Mouse (Mus musculus) spleen, embryonic (tissue): ENCODE measurements at regions not wholly inside any gene's neighbourhood (a gene's known extent, or its start where the extent isn't known, plus 50 kb on each side); places are given as distances from the start of the nearest gene placed in this dataset.

Source experiments
- CTCF ChIA-PET: fragments of 350-600 bp; sonication (Branson Sonifier 250); formaldehyde crosslinking; loops from one replicate; lab custom pipeline; 2022; lab: Charles Lee

DNA sequence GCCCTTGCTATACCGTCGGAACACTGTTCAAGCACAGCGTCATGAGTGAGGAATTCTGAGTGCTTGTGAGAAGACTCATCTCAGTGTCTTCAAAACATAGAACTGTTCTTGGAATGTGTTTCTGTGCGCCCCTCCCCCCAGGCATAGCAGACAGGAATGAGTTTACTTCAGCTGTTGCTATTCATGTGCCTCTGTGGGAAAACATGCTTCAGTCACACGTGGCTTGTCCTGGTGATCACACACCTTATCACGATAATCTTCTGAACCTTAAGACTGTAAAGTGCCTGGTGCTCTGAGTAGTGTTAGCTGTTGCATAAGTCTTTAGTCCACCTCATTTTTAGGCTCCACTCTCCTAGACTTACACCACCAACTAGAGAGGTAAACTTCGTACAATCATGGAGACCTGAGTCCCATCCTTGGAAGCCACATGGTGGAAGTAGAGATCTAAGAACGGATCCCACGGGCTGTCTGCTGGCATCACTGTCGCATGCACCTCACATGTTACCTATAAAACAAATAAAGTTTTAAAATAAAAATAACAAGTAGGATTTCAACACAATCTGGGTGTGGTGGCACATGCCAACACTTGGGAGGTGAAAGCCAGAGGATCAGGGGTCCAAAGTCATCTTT lies 1143.8 kb downstream of the 4930447A16Rik start:
- CTCF ChIA-PET, result no interaction called here

DNA sequence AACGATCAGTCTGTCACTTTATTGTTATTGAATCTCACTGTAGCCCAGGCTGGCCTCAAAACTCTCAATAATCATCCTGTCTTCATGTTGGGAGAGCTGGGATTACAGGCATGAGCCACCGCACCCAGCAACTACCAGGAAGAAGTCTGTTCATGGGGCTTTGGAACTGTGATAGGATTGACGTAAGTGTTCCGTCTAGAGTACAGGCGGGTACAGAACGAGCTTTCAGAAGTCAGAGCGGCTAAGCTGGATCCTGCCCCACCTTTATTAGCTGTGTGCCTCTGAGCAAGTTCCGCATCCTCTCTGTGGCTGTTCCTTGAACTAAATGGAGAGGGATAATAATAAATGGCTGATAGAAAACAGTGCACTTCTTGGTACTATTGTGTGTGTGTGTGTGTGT lies 1144.8 kb downstream of the 4930447A16Rik start:
- CTCF ChIA-PET, result interaction anchor here (0.6 kb wide), 1 partner anchor 50 kb away, joined by 4 read pairs; no protein-coding TSS in a partner anchor

DNA sequence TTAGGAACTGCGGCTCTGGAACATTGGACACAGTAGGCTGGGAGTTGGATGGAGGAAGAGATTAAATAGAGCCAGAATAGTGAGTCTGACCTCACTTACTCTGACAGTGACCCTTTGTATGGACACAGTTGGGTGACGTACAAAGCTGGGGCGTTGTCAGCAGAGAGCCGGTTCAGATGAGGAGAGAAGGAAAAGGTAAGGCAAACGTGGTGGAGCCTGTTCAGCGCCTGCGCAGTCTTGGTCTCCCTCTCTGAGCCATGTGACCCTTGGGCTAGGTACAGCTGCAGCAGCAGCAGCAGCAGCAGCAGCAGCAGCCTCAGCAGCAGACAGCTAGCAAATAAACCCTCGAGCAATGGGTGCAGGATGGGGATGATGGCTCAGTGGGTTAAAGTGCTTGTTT lies 1145.4 kb downstream of the 4930447A16Rik start:
- CTCF ChIA-PET, result interaction anchor here (0.6 kb wide), 1 partner anchor 50 kb away, joined by 4 read pairs; no protein-coding TSS in a partner anchor

DNA sequence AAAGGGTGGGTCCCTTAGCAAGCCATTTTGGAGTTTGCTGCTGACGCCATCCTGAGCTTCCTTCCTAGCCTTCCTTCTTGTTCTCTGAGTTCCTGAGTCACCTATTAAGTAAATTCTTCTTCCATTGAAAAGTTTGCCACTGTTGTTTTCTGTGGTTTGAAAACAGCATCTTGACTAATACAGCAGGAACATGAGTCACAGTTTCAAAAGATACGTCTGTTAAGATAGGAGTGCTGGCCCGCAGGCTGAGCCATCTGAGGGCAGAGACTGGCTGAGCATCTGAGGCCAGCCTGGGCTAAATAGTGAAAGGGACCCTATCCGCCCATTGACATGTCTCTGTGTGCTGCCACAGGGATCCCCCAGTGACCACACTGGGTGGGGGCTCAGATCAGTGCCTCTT lies 1147.3 kb downstream of the 4930447A16Rik start:
- CTCF ChIA-PET, result no interaction called here

DNA sequence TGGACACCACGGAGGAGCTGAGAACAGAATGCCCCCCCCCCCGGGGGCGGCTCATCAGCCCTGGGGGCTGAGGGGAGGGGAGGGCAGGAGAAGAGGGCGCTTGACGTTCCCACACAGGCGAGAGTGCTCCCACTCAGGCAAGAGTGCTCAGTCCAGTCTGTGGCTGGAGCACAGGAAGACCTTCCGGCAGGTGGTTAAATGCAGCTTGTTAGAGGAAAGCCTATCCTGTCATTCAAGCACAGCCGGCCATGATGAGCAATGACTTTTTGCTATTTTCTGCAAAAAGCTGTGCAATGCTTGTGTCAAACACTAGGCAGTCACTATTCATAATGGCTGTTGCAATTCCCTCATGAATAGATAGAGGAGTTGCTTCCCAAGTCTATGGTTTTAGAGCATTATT lies 1149.1 kb downstream of the 4930447A16Rik start:
- CTCF ChIA-PET, result no interaction called here

DNA sequence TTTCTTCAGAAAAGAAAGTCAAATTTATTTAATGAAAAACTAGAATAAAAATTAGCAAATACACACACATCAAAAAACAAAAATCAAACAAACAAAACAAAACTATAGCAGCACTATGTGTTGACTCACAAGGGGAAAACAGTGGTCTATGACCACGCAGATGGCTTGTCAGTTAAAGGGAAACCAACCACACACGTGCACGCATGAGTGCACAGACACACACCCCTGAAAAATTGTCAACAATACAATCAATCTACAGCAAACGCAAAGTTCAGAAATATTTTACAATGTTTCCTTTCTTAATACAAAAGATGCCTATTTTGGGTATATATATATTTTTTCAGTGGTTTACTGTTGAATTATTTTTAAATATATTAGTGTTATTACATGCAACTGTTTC lies 1149.9 kb downstream of the 4930447A16Rik start:
- CTCF ChIA-PET, result no interaction called here

DNA sequence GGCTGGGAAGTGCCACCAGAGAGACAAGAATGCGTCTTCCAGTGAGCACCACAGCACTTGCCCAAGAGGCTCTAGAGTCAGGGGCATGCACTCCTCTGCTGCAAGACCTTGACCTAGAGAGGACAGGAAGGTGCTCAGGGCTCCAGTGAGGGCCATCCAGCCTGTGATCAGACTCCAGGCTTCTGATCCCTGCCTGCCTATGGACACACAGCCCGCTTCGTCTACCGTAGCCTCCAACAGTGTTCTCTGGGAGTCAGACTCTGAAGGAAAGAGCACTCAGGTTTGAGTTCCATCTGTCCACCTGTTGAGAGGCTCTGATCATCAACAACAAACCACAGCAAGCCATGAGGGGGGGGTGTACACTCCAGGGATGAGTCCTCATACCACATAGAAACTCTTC lies 1152.3 kb downstream of the 4930447A16Rik start:
- CTCF ChIA-PET, result no interaction called here

DNA sequence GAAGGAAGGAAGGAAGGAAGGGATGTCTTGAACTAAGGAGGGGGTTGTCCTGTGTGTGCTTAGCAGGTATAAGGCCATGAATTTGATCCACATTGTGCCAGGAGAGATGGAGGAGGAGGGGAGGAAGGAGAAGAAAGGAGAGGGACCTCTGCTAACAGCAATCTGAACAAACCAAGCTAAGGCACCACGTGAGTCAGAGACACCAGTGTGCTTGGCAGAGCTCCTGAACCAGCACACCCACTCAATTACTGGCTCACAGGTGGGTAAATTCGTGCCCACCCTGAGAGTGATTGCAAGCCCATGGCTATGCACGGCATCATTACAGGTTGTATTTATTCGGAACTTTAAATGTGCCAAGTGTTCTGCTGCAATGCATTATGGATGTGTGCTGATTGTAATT lies 1154.1 kb downstream of the 4930447A16Rik start:
- CTCF ChIA-PET, result no interaction called here

DNA sequence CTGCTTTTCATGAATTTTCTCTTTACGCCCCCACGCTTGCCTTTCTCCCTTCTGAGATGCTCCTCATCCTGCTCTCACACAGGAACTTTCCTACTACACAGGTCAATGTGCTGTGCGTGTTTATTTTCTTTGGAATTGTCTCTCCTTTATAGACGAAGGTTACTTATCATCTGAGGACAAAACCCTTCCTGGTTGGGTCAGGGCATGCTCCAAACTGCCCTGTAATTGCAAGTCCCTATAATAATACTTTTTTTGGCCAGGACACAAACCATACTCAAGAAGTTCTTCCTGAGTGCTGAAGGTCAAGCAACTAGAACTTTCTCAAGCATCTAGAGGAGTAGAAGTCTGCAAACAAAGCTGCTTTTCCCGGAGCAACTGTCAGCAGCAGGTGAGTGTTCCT lies 1158.1 kb downstream of the 4930447A16Rik start:
- CTCF ChIA-PET, result no interaction called here

DNA sequence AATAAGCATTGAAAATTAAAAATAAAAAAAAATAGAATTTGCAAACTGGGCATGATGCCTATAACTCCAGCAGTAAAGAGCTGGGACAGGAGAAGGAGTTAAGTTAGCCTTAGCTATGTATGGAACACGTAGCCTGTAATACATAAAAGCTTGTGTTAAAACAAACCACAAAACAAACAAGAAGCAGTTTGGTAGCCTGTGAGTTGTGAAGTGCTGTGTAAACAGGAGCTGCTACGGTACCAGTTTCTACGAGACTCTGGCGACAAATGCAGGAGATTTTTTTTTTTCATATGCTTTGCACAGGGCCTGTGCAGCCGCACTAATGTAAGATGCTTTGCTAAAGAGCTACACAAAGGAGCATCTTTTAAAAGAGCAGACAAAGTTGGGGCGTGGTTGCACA lies 1159.1 kb downstream of the 4930447A16Rik start:
- CTCF ChIA-PET, result no interaction called here

DNA sequence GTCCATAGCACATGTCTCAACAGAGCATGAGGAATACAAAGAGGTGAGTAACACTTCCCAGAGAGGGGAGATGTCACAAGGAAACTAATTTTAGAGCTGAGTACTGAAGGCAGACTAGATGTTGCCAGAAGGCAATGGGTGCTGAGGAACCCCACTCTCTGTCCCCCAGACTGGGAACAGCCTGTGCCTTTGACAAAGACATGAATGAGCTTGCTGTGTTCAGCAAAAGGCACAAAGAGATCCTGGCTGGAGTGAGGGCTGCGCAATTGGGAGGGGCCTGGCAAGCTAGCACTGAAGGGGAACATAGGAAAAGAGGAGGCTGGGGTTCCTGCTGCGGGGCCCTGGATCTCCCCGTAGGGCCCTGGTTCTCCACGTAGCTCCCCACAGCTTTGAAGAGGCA lies 1160.3 kb downstream of the 4930447A16Rik start:
- CTCF ChIA-PET, result no interaction called here

DNA sequence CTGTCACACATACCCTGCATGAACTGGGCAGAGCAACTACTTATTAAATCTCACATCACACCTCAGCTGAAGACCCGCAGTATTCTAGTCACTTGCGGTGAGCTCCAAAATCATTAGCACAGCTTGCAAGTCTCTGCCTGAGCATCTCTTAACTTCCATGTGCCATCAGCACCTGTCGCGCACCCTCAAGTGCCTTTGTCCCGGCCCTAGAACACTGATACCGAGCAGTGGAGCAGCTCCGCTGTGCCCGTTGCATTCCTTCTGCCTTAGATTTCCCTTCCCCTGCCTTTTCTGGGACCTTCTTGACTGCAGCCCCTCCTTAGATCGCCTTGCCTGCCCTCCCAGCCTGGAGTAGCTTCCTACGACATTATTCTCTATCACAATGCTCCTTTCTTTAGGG lies 1161.2 kb downstream of the 4930447A16Rik start:
- CTCF ChIA-PET, result no interaction called here

DNA sequence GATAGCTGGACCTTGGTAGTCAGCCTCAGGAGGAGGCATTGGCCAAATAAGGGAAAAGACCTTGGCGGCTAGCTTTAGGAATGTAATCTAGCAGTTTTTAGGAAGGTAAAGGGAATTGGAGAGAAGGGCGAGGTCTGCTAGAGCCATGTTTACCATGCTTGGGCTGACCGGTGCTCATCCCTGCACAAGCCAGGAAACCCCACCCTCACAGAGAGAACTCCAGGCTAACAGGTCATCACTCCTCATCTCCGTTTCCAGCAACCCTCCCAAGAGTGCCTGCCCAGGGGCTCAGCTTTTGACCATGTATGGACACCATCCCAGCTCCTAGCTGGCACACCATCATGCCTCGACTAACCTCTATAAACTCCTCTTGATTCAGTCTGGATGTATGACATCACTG lies 1162.9 kb downstream of the 4930447A16Rik start:
- CTCF ChIA-PET, result no interaction called here

DNA sequence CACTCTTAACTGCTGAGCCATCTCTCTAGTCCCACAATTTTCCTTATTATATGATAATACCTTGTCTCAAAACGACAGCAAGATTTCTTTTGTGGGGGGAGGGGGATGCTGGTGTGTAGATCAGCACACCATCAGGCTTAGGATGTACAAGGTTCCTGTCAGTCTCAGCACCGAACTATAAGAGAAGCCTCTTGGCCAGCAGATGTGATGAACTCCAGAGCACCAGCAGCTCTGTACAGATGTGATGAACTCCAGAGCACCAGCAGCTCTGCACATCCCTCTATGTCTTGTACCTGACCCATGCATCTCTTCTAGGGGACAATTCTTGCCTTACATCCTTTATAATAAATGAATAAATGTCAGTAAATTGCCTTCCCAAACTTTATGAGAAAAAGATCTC lies 1163.7 kb downstream of the 4930447A16Rik start:
- CTCF ChIA-PET, result no interaction called here

DNA sequence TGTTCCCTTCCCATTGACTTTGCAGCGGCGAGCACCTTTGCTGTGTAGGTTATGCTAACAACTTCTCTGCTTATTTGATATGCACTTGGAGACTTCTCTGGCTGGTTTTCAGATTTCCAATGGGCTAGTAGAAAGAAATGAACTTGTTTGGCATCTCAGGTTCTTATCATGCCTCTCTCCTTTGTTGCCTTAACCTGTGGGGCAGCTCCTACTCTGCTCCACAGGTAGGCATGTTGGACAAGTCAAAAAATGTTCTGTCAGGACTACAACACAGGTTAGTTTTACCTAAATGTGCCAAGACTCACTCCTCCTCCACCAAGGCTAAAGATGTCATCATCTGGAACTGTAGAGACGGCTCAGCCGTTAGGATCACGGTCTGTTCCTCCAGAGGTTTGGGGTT lies 1164.3 kb downstream of the 4930447A16Rik start:
- CTCF ChIA-PET, result no interaction called here

DNA sequence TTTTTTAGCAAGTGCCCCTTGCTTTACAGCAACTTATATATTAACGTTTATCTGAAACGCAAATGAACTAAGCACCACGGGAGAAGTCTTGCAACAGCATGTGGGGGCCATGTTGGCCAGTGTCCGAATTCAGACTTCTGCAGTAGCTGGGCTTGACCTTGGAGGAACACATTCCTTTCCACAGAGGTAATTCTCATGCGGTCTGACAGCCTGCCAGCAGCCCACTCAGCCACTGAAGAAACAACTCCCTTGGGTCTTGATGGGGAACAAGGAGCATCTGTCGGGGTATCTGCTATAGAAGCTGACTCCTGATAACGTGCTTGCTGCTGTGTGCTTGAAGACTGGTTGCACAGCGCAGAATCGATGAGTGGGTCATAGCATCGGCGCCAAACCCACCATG lies 1168.7 kb downstream of the 4930447A16Rik start:
- CTCF ChIA-PET, result no interaction called here

DNA sequence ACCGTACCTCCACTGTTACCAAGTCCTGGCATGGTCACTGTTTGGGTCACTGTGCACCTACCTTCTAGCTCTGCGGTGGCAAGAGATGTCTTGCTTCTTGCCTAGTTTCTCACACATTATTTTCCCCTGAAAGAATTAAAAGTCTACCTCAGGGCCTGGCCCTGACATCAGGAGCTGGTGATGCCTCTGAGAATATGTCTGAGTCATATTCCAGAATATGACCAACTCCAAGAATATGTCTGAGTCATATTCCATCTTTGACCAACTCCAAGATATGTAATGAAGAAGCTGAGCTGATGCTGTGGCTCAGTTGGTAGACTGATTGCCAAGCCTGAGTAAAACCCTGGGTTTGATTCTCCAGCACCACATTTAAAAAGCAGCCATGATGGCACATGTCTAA lies 1169.4 kb downstream of the 4930447A16Rik start:
- CTCF ChIA-PET, result no interaction called here

DNA sequence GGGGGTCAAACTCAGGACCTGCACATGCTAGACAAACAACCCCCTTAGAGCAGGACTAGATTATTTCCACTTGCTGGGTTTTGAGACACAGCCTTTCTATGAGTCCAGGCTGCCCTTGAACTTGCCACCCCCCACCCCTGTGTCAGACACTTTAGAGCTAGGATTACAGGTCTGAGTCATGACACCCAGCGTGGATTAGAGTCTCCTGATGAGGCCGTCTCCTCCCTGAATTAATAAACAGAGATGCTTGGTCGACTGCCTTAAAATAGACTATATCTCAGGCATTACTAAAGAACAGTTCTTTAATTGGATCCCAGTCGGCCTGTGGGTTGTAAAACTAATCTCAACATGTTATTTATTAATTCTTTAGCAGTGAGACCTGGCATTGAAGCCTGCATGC lies 1170.5 kb downstream of the 4930447A16Rik start:
- CTCF ChIA-PET, result no interaction called here

DNA sequence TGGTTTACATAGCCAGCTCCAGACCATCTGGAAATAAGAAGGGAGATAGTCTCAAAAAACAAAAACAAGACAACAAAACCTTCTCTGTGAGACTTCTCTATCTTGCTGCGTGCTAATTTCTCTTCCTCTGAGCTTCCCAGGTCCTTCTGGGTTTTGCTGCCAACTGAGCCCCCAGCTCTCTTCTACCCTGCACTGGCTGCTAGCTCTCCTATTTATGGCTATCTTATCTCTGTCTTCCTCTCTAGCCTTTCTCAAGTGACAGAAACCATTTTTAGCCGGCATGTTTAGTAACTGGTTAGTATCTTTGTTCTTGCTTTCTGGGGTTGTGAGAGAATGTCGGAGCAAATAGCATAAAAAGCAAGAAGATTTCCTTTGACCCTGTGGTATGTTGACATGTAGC lies 1172.1 kb downstream of the 4930447A16Rik start:
- CTCF ChIA-PET, result no interaction called here

DNA sequence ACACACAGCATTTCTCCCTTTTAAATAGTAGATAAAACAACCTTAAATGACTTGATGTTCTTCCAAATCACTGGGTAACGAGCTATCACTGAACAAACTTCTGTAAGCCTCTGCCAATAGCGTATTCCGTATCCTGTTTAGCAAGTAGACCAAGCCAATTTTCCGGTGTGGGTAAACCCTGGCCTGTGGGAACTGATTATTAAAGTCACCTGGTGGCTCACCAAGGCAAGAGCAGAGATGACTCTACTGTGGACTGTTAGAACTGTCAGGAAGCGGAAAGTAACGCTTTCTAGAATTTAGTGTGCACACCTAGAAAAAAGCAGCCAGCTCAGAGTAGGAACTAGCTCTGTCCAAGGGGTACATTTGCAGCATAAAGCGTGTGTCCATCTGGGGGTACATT lies 1176.1 kb downstream of the 4930447A16Rik start:
- CTCF ChIA-PET, result no interaction called here

DNA sequence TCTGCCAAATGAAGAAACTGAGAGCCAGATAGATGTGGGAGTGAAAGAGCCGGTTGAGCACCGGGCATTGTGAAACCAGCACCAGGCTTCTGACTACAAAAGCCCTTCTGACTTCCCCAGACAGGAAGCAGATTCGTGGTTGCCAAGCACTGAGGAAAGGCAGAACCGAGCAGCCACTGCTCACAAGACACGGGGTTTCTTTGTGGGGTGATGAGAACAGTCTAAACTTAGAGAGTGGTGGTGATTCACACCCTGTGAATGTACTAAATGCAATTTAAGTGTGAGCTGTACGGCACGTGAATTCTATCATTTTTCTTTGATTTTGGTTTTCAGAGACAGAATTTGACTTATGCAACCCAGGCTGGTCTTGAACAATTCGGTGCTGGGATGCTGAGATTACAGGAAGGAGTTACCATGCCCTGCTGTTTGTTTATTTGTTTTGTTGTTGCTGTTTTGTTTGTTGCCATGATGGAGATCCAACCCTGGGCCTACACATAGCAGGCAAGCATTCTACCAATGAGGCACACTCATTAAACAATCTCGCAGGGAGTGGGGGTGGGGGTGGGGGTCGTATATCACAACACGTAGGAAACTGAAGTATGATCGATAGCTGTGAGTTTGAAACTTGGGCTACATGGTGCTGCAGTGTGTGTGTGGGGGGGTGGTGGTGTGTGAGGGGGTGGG lies 1177.0 kb downstream of the 4930447A16Rik start:
- CTCF ChIA-PET, result interaction anchor here (0.7 kb wide), 1 partner anchor 20 kb away, joined by 3 read pairs; no protein-coding TSS in a partner anchor

DNA sequence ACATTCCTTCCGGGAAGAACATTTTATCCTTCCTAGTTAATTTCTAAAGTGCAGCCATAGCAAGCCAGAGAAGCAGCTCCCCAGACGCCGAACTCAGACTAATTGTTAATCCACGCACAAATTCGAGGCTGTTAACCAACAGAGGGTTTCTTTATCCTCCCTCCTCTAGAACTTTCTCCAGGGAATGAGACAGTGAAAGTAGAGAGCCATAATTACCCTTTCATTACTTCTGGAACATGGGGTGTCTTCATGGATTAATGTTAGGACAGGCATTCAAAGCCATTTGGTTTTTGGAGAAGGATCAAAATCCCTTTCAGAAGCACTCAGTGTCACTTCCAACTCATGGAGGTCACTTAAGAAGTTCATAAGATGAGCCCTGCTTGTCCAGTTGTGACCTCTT lies 1178.6 kb downstream of the 4930447A16Rik start:
- CTCF ChIA-PET, result no interaction called here

DNA sequence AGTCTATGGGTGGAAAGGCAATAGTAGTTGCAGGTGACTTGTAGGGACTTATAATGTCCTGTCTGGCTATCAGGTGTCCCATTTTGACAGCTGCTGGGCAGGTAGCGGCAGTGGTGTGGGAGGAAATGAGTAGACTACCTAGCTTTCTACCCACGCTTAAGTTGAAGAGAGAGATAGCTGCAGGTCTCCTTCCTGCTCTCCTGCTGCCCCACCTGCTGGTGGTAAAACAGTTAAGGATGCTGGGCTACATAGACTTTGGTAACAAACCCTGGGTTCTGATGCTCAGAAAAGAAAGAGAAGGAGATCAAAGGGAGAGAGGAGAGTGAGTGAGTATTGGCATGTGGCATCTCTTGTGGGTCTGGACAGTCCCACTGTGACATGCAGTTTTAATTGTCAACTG lies 1182.0 kb downstream of the 4930447A16Rik start:
- CTCF ChIA-PET, result no interaction called here
